Mouse (Mus musculus) brain, embryonic 14.5 days (tissue): Measurements from ENCODE around the gene Lgr5.

Source experiments
- CTCF ChIP-seq: fragments of 200-500 bp; IDR thresholded peaks from 2 replicates; pipeline ENCODE4 v1.5.1; 2012; ENCODE audit warnings: inconsistent platforms, mild to moderate bottlenecking, moderate library complexity, borderline replicate concordance; ENCODE audit not compliant: insufficient read depth, insufficient read length; ENCODE audit errors: extremely low read depth
- POLR2A ChIP-seq: fragments of 200-500 bp; IDR thresholded peaks from 2 replicates; pipeline ENCODE4 v1.6.1; 2012; ENCODE audit warnings: mild to moderate bottlenecking, inconsistent platforms, borderline replicate concordance; ENCODE audit not compliant: poor library complexity, insufficient read depth, insufficient read length, severe bottlenecking; ENCODE audit errors: extremely low read depth

GRCm38 (mm10) chr10:115618288-115618856, 30.8 kb upstream of the Lgr5 start:
- TF ChIP-seq CTCF (no peak), POLR2A (no peak)
